Mouse (Mus musculus) stomach, postnatal 0 days (tissue): ENCODE measurements around the gene Slc6a16. TPM values are rescaled to one million over a fixed set of nuclear protein-coding genes. Genes with fewer than 3 reads are reported as not detected.

Experiments
- ATAC-seq: fragments of 200-750 bp; cut with Nextera tagmentation; 2 replicates; pipeline ENCODE4 v1.8.0; 2017; ENCODE audit not compliant: low FRiP score, low TSS enrichment
- DNase-seq: peaks from one replicate; pipeline ENCODE4 v3.0.0-alpha.2; 2016; ENCODE audit warnings: low spot score
- H3K27ac ChIP-seq: fragments of 300-500 bp; sonication (generic); replicated peaks from 2 replicates; pipeline ENCODE4 v1.5.1; 2014; ENCODE audit warnings: mild to moderate bottlenecking, control low read depth
- H3K27me3 ChIP-seq: fragments of 300-500 bp; sonication (generic); 2 replicates; pipeline ENCODE4 v1.6.1; 2014; ENCODE audit warnings: low read length; ENCODE audit not compliant: control insufficient read depth, insufficient read depth
- H3K36me3 ChIP-seq: fragments of 300-500 bp; sonication (generic); 2 replicates; pipeline ENCODE4 v1.6.1; 2014; ENCODE audit warnings: low read length, mixed read lengths; ENCODE audit not compliant: control insufficient read depth, insufficient read depth
- H3K4me1 ChIP-seq: fragments of 300-500 bp; sonication (generic); replicated peaks from 2 replicates; pipeline ENCODE4 v1.6.1; 2014; ENCODE audit warnings: antibody characterized with exemption; ENCODE audit not compliant: control insufficient read depth, insufficient read depth
- H3K4me2 ChIP-seq: fragments of 300-500 bp; sonication (generic); replicated peaks from 2 replicates; pipeline ENCODE4 v1.6.1; 2014; ENCODE audit warnings: low read depth, mild to moderate bottlenecking, control low read depth, moderate library complexity
- H3K4me3 ChIP-seq: fragments of 300-500 bp; sonication (generic); 2 replicates; pipeline ENCODE4 v1.5.1; 2014; ENCODE audit warnings: low read depth, low read length, control low read depth
- H3K9ac ChIP-seq: fragments of 300-500 bp; sonication (generic); 2 replicates; pipeline ENCODE4 v1.6.1; 2014; ENCODE audit warnings: mild to moderate bottlenecking, low read length, control low read depth, mixed read lengths
- H3K9me3 ChIP-seq: fragments of 300-500 bp; sonication (generic); 2 replicates; pipeline ENCODE4 v1.6.1; 2016; ENCODE audit warnings: low read length; ENCODE audit not compliant: control insufficient read depth
- CTCF ChIP-seq: IDR thresholded peaks from 2 replicates; pipeline ENCODE4 v1.5.1; 2016; ENCODE audit warnings: antibody characterized with exemption, low read depth, mild to moderate bottlenecking, moderate library complexity
- EP300 ChIP-seq: optimal IDR thresholded peaks from 2 replicates; pipeline ENCODE3; 2016; ENCODE audit warnings: antibody characterized with exemption
- WGBS: fragments of 180-500 bp; shearing (Covaris S2); extraction: QIAGEN DNeasy Blood & Tissue Kit; methylation state at CpG from one replicate; pipeline ENCODE4 v1.1.7; 2014; 5-methylcytosine and 5-hydroxymethylcytosine counted together
- polyA plus RNA-seq: library from polyadenylated mRNA; unstranded; fragments of >200 nt; fragmentation: Nextera tagmentation; extraction: Ambion mirVana; gene quantifications from 2 replicates; pipeline ENCODE4 v1.2.1, GENCODE M21; 2015

The Slc6a16 gene
- polyA plus RNA-seq, 1 experiment from 2014 or later, result 0.07 TPM

GRCm38 (mm10) chr7:45313495-45313894 is 72.6 kb downstream of the Slc6a16 start:
- TF ChIP-seq CTCF, result no peak
- no peak for TF ChIP-seq EP300
- Histone ChIP-seq H3K36me3 (peaks cover 9% of the 10 kb centered on the region), H3K4me3 (no peak overlapping the region), H3K9ac (0 out of 2 replicates have a peak overlapping the region, but pooled peaks have one; percentile 9), H3K9me3 (no peaks in the 10 kb centered on the region), H3K27me3 (no peaks in the 10 kb centered on the region), H3K4me1 (no peaks in the 10 kb centered on the region), H3K27ac (peak overlapping the region; percentile 75; the same call in 1 of the 2 replicates), H3K4me2 (no peak overlapping the region)
- 25% methylated on average over 9 of the region's 9 CpGs for WGBS
- no peak for DNase-seq
- 0 out of 2 replicates have a peak, but pooled peaks have one; percentile 8 for ATAC-seq

GRCm38 (mm10) chr7:45315182-45315701 is 74.4 kb downstream of the Slc6a16 start:
- H3K4me2 ChIP-seq, result no peak overlapping the region
- H3K4me1 ChIP-seq, result no peaks in the 10 kb centered on the region
- ATAC-seq, result no peak
- H3K9me3 ChIP-seq, result no peaks in the 10 kb centered on the region
- peaks cover 11% of the 10 kb centered on the region; the same call in 1 of the 2 replicates for H3K36me3 ChIP-seq
- H3K4me3 ChIP-seq, result no peak overlapping the region
- TF ChIP-seq EP300 (no peak), CTCF (no peak)
- 82% methylated on average over 10 of the region's 10 CpGs for WGBS
- H3K27me3 ChIP-seq, result no peaks in the 10 kb centered on the region
- no peak overlapping the region for H3K9ac ChIP-seq
- H3K27ac ChIP-seq, result no peak overlapping the region
- no peak for DNase-seq

GRCm38 (mm10) chr7:45316536-45316935 is 75.7 kb downstream of the Slc6a16 start:
- H3K4me3 ChIP-seq, result no peak overlapping the region
- H3K27me3 ChIP-seq, result no peaks in the 10 kb centered on the region
- no peaks in the 10 kb centered on the region for H3K4me1 ChIP-seq
- H3K4me2 ChIP-seq, result no peak overlapping the region
- H3K27ac ChIP-seq, result 0 out of 2 replicates have a peak overlapping the region, but pooled peaks have one; percentile 24
- H3K36me3 ChIP-seq, result peaks cover 6% of the 10 kb centered on the region; the same call in 1 of the 2 replicates
- H3K9ac ChIP-seq, result no peak overlapping the region
- ATAC-seq, result peak; percentile 74
- 81% methylated on average over 14 of the region's 14 CpGs for WGBS
- DNase-seq, result peak; percentile 84
- H3K9me3 ChIP-seq, result no peaks in the 10 kb centered on the region
- no peak for TF ChIP-seq CTCF
- no peak for TF ChIP-seq EP300

GRCm38 (mm10) chr7:45322245-45322644 is 81.4 kb downstream of the Slc6a16 start:
- Histone ChIP-seq H3K9ac (no peak overlapping the region), H3K4me1 (no peaks in the 10 kb centered on the region), H3K27ac (no peak overlapping the region), H3K36me3 (peaks cover 8% of the 10 kb centered on the region), H3K9me3 (no peaks in the 10 kb centered on the region), H3K4me3 (no peak overlapping the region), H3K4me2 (no peak overlapping the region), H3K27me3 (no peaks in the 10 kb centered on the region)
- ATAC-seq (no peak), DNase-seq (no peak)
- TF ChIP-seq EP300 (no peak), CTCF (no peak)
- WGBS, result 90% methylated on average over 4 of the region's 4 CpGs

Other genes starting within 250 kb of the Slc6a16 start
- gene Irf3, start 243.4 kb upstream of the Slc6a16 start, polyA plus RNA-seq, result 55.7 and 59.8 TPM in 2 replicates
- gene Bcl2l12, start 242.4 kb upstream of the Slc6a16 start, polyA plus RNA-seq, result 23.0 and 23.4 TPM in 2 replicates
- gene Scaf1, start 224.7 kb upstream of the Slc6a16 start, polyA plus RNA-seq, result 14.9 and 18.6 TPM in 2 replicates
- 81.5 and 87.2 TPM in 2 replicates for gene Rras, start 223.1 kb upstream of the Slc6a16 start, polyA plus RNA-seq
- gene Prr12, start 188.2 kb upstream of the Slc6a16 start, polyA plus RNA-seq, result 3.4 and 3.8 TPM in 2 replicates
- gene Nosip, start 178.7 kb upstream of the Slc6a16 start, polyA plus RNA-seq, result 43.0 and 44.1 TPM in 2 replicates
- 33.6 and 37.4 TPM in 2 replicates for gene Prrg2, start 178.4 kb upstream of the Slc6a16 start, polyA plus RNA-seq
- gene Rcn3, start 148.9 kb upstream of the Slc6a16 start, polyA plus RNA-seq, result 157 and 176 TPM in 2 replicates
- 76.1 and 76.9 TPM in 2 replicates for gene Fcgrt, start 137.2 kb upstream of the Slc6a16 start, polyA plus RNA-seq
- 1,142 and 1,191 TPM in 2 replicates for gene Rps11, start 116.6 kb upstream of the Slc6a16 start, polyA plus RNA-seq
- gene Rpl13a, start 112.3 kb upstream of the Slc6a16 start, polyA plus RNA-seq, result 1,442 and 1,485 TPM in 2 replicates
- 0.17 and 1.1 TPM in 2 replicates for gene Gm45713, start 104.9 kb upstream of the Slc6a16 start, polyA plus RNA-seq
- 2.2 and 2.3 TPM in 2 replicates for gene Flt3l, start 104.7 kb upstream of the Slc6a16 start, polyA plus RNA-seq
- 48.8 and 49.0 TPM in 2 replicates for gene Pih1d1, start 86.8 kb upstream of the Slc6a16 start, polyA plus RNA-seq
- gene Aldh16a1, start 86.5 kb upstream of the Slc6a16 start, polyA plus RNA-seq, result 24.6 and 25.6 TPM in 2 replicates
- 0.07 TPM in 1 of 2 replicates, not detected in the other for gene Slc17a7, start 77.1 kb upstream of the Slc6a16 start, polyA plus RNA-seq
- not detected in 2 replicates for gene Gfy, start 61.5 kb upstream of the Slc6a16 start, polyA plus RNA-seq
- not detected in 2 replicates for gene Pth2, start 60.1 kb upstream of the Slc6a16 start, polyA plus RNA-seq
- gene Ccdc155, start 36.2 kb upstream of the Slc6a16 start, polyA plus RNA-seq, result 0.07 and 0.13 TPM in 2 replicates
- gene Dkkl1, start 28.9 kb upstream of the Slc6a16 start, polyA plus RNA-seq, result 48.4 TPM in 2 replicates
- 26.8 and 29.5 TPM in 2 replicates for gene Tead2, start 25.3 kb upstream of the Slc6a16 start, polyA plus RNA-seq
- gene Cd37, start 2.0 kb upstream of the Slc6a16 start, polyA plus RNA-seq, result 1.5 and 1.8 TPM in 2 replicates
- not detected in 2 replicates for gene Slc6a21, start 36.4 kb downstream of the Slc6a16 start, polyA plus RNA-seq
- gene Trpm4, start 92.7 kb downstream of the Slc6a16 start, polyA plus RNA-seq, result 22.7 and 23.7 TPM in 2 replicates
- 0.80 and 0.85 TPM in 2 replicates for gene Hrc, start 94.2 kb downstream of the Slc6a16 start, polyA plus RNA-seq
- 6.0 and 7.1 TPM in 2 replicates for gene Ppfia3, start 125.9 kb downstream of the Slc6a16 start, polyA plus RNA-seq
- gene Lin7b, start 129.5 kb downstream of the Slc6a16 start, polyA plus RNA-seq, result 5.9 and 6.1 TPM in 2 replicates
- gene Snrnp70, start 154.7 kb downstream of the Slc6a16 start, polyA plus RNA-seq, result 73.7 and 78.8 TPM in 2 replicates
- 0.15 and 0.17 TPM in 2 replicates for gene Kcna7, start 164.6 kb downstream of the Slc6a16 start, polyA plus RNA-seq
- gene Ntf5, start 172.6 kb downstream of the Slc6a16 start, polyA plus RNA-seq, result 1.5 and 1.8 TPM in 2 replicates
- gene Lhb, start 179.7 kb downstream of the Slc6a16 start, polyA plus RNA-seq, result not detected in 2 replicates
- 10.1 and 10.6 TPM in 2 replicates for gene Gys1, start 193.8 kb downstream of the Slc6a16 start, polyA plus RNA-seq
- 46.2 and 46.7 TPM in 2 replicates for gene Ruvbl2, start 197.0 kb downstream of the Slc6a16 start, polyA plus RNA-seq
- gene Ftl1, start 218.8 kb downstream of the Slc6a16 start, polyA plus RNA-seq, result 3,647 and 3,760 TPM in 2 replicates
- 119 and 120 TPM in 2 replicates for gene Bax, start 225.8 kb downstream of the Slc6a16 start, polyA plus RNA-seq
- gene Tulp2, start 240.8 kb downstream of the Slc6a16 start, polyA plus RNA-seq, result 0.32 and 0.42 TPM in 2 replicates
- not detected in 2 replicates for gene Gm45808, start 245.7 kb downstream of the Slc6a16 start, polyA plus RNA-seq
- gene Dhdh, start 247.7 kb downstream of the Slc6a16 start, polyA plus RNA-seq, result 1.1 and 1.3 TPM in 2 replicates